10 mouse cellular contexts compared by ENCODE assay signal in genomic region chr19:26814629-26815028, GRCm38 (mm10).
DNase-seq lines count a peak whose midpoint lies in the region; ATAC-seq and TF ChIP-seq lines count a peak whose summit lies in the region.
"Had no signal": no experiment of that assay in that cellular context is flagged by ENCODE, and none has a peak within 500 bp of the region (broad histone marks: within the 10 kb centered on the region; RNA-seq: fewer than 3 reads in every experiment).

No protein-coding gene starts in this region.

- no peaks in the 10 kb centered on the region for H3K36me3 ChIP-seq in kidney, embryonic 15.5 days
- H3K36me3 ChIP-seq: embryonic facial prominence, embryonic 15.5 days; heart, embryonic 13.5 days had no signal

- no peaks in the 10 kb centered on the region for H3K4me1 ChIP-seq in kidney, embryonic 15.5 days
- H3K4me1 ChIP-seq in cerebellum, adult 2 months (ENCODE audit: control insufficient read depth, insufficient read depth, low read length), result no peaks in the 10 kb centered on the region
- H3K4me1 ChIP-seq: embryonic facial prominence, embryonic 15.5 days; heart, embryonic 13.5 days had no signal

- H3K9me3 ChIP-seq in kidney, embryonic 15.5 days (replicated peaks), result no peaks in the 10 kb centered on the region; the same call in 1 of the 2 replicates
- H3K9me3 ChIP-seq: embryonic facial prominence, embryonic 15.5 days; heart, embryonic 13.5 days had no signal

- DNase-seq in adrenal gland, postnatal 14 days, result peak; percentile 35
- no peak for DNase-seq in adrenal gland, adult 8-10 months
- DNase-seq in kidney, adult 18-20 months, result no peak
- peak; percentile 18 to 26 for DNase-seq in cerebellum, adult 2 months
- DNase-seq in lung, postnatal 4 days, result peak; percentile 14 to 30
- no peak for DNase-seq in right cerebral cortex, postnatal 36 days (ENCODE audit: low spot score in 2 of 2)

- no peaks in the 10 kb centered on the region for H3K27me3 ChIP-seq in kidney, embryonic 15.5 days
- H3K27me3 ChIP-seq in cerebellum, adult 2 months (ENCODE audit: control insufficient read depth, insufficient read depth, low read length), result no peaks in the 10 kb centered on the region
- H3K27me3 ChIP-seq: embryonic facial prominence, embryonic 15.5 days; heart, embryonic 13.5 days had no signal

- 0 out of 2 replicates have a peak, but pooled peaks have one; percentile 49 for ATAC-seq in kidney, embryonic 15.5 days (replicated peaks; ENCODE audit: low FRiP score)
- ATAC-seq in inflammation-experienced regulatory T-cells, adult 6 months, result no peak

- peak; percentile 62 for TF ChIP-seq CTCF in cerebellum, adult 2 months (IDR thresholded peaks at IDR 0.05; ENCODE audit: borderline replicate concordance, insufficient read depth, low read depth, low read length)

- no peak overlapping the region for H3K4me2 ChIP-seq in kidney, embryonic 15.5 days
- H3K4me2 ChIP-seq: embryonic facial prominence, embryonic 15.5 days; heart, embryonic 13.5 days had no signal

- no peak overlapping the region for H3K27ac ChIP-seq in kidney, embryonic 15.5 days
- H3K27ac ChIP-seq in cerebellum, adult 2 months (ENCODE audit: insufficient read depth, low read length), result no peak overlapping the region
- H3K27ac ChIP-seq: embryonic facial prominence, embryonic 15.5 days; heart, embryonic 13.5 days had no signal

- 41% methylated on average over 4 of the region's 4 CpGs for WGBS in kidney, embryonic 15.5 days
- 19% methylated on average over 4 of the region's 4 CpGs for WGBS in cerebellum, adult 2 months

- no peak overlapping the region for H3K9ac ChIP-seq in kidney, embryonic 15.5 days
- H3K9ac ChIP-seq: embryonic facial prominence, embryonic 15.5 days; heart, embryonic 13.5 days had no signal

- H3K4me3 ChIP-seq in kidney, embryonic 15.5 days (replicated peaks), result no peak overlapping the region
- H3K4me3 ChIP-seq in cerebellum, adult 2 months (replicated peaks; ENCODE audit: insufficient read depth, low read depth, low read length), result no peak overlapping the region
- H3K4me3 ChIP-seq: embryonic facial prominence, embryonic 15.5 days; heart, embryonic 13.5 days had no signal

- TF ChIP-seq POLR2A in cerebellum, adult 2 months (IDR thresholded peaks at IDR 0.05; ENCODE audit: borderline replicate concordance, insufficient read depth, low read length), result no peak

Comparison
In these comparisons a context has a peak if more than half of its experiments do, and no peak if none do; other contexts are left out.
1. DNase-seq: peak in adrenal gland, postnatal 14 days (single experiment), cerebellum, adult 2 months (2 of 2) and lung, postnatal 4 days (2 of 2); none in adrenal gland, adult 8-10 months (single experiment), kidney, adult 18-20 months (single experiment) and right cerebral cortex, postnatal 36 days (0 of 2).